Comparison of ENCODE assay signal across 24 mouse cellular contexts in the genomic region with DNA sequence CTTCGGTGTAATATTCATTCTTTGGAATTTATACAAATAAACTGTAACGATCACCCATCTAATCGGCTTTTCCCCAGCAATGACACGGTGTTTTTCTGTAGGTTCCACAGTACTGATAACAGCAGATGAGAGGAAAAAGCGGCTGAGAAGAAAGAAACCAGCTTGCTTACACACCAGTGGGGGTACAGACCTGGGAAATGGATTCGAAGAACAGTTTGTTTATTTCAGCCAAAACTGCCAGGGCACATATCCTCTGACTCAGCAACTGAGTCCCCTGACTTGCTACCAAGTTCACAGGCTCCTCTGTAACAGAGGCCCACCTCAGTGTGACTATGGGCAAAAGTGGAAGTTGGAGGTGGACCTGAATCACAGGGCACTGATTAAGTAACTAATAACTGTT. TPM values are rescaled to one million over a fixed set of nuclear protein-coding genes. Genes with fewer than 3 reads are reported as not detected.
A peak's percentile ranks its signal among the peaks of the same experiment; 100 is the strongest.
DNase-seq lines count a peak whose midpoint lies in the region; ATAC-seq and TF ChIP-seq lines count a peak whose summit lies in the region.
"Had no signal": no experiment of that assay in that cellular context is flagged by ENCODE, and none has a peak within 500 bp of the region (broad histone marks: within the 10 kb centered on the region; RNA-seq: fewer than 3 reads in every experiment).

No protein-coding gene starts in this region.

- intact Hi-C loops in gastrocnemius, adult 2 months (cut with DNase I), result loop anchor here (10.0 kb wide), 1 partner anchor 53 kb away; no protein-coding TSS in a partner anchor

- ATAC-seq in hindbrain, embryonic 15.5 days (ENCODE audit: low FRiP score, low read depth), result no peak
- no peak for ATAC-seq in hindbrain, embryonic 16.5 days
- peak; percentile 52; the same call in 1 of the 2 replicates for ATAC-seq in liver, embryonic 15.5 days (ENCODE audit: insufficient read depth)
- ATAC-seq: forebrain, embryonic 13.5 days; forebrain, postnatal 0 days; inflammation-experienced regulatory T-cells, adult 6 months had no signal

- H3K9ac ChIP-seq in hindbrain, embryonic 15.5 days, result no peak overlapping the region
- H3K9ac ChIP-seq in hindbrain, embryonic 16.5 days (ENCODE audit: low read depth, low read length), result no peak overlapping the region
- H3K9ac ChIP-seq in liver, embryonic 15.5 days, result no peak overlapping the region
- H3K9ac ChIP-seq: forebrain, embryonic 13.5 days; forebrain, postnatal 0 days; heart, embryonic 15.5 days; hindbrain, embryonic 14.5 days had no signal

- peak; percentile 67 for DNase-seq in 416B (ENCODE audit: low read depth)
- DNase-seq in c-Kit-positive CD71-positive TER-119-positive erythroid progenitor cells, embryonic 14.5 days (ENCODE audit: low spot score), result peak; percentile 23
- no peak for DNase-seq in adrenal gland, postnatal 10 days
- no peak for DNase-seq in left cerebral cortex, adult 9 months (ENCODE audit: low spot score in 2 of 2)
- no peak for DNase-seq in gastrocnemius, adult 2 months
- DNase-seq: adrenal gland, adult 8-10 months; cerebellum, adult 11-12 months; cerebellum, adult 9-11 months; cerebellum, postnatal 36 days; forebrain, postnatal 0 days; gastrocnemius, postnatal 36 days; heart, adult 18-20 months; heart, postnatal 14 days had no signal

- no peak overlapping the region for H3K4me2 ChIP-seq in hindbrain, embryonic 15.5 days
- no peak overlapping the region for H3K4me2 ChIP-seq in hindbrain, embryonic 16.5 days (ENCODE audit: low read length)
- H3K4me2 ChIP-seq in liver, embryonic 15.5 days, result peak overlapping the region; percentile 7; the same call in 1 of the 2 replicates
- H3K4me2 ChIP-seq: forebrain, embryonic 13.5 days; heart, embryonic 11.5 days; heart, embryonic 15.5 days; hindbrain, embryonic 14.5 days had no signal

- H3K27me3 ChIP-seq in hindbrain, embryonic 15.5 days, result no peaks in the 10 kb centered on the region
- no peaks in the 10 kb centered on the region for H3K27me3 ChIP-seq in hindbrain, embryonic 16.5 days (replicated peaks; ENCODE audit: control insufficient read depth, insufficient read depth, low read length)
- H3K27me3 ChIP-seq in liver, embryonic 15.5 days, result no peaks in the 10 kb centered on the region
- H3K27me3 ChIP-seq: CH12.LX; forebrain, embryonic 13.5 days; heart, embryonic 15.5 days had no signal

- H3K4me1 ChIP-seq in hindbrain, embryonic 15.5 days (replicated peaks), result no peaks in the 10 kb centered on the region
- no peaks in the 10 kb centered on the region for H3K4me1 ChIP-seq in hindbrain, embryonic 16.5 days (ENCODE audit: control insufficient read depth, insufficient read depth, low read depth, low read length)
- peaks cover 16% of the 10 kb centered on the region for H3K4me1 ChIP-seq in liver, embryonic 15.5 days (replicated peaks)
- H3K4me1 ChIP-seq: embryonic facial prominence, embryonic 10.5 days; forebrain, embryonic 13.5 days; heart, embryonic 15.5 days; hindbrain, embryonic 10.5 days had no signal

- H3K36me3 ChIP-seq in hindbrain, embryonic 15.5 days, result no peaks in the 10 kb centered on the region
- H3K36me3 ChIP-seq in hindbrain, embryonic 16.5 days (ENCODE audit: control insufficient read depth, insufficient read depth, low read length), result peaks cover 2% of the 10 kb centered on the region; the same call in 1 of the 2 replicates
- no peaks in the 10 kb centered on the region for H3K36me3 ChIP-seq in liver, embryonic 15.5 days (replicated peaks)
- H3K36me3 ChIP-seq: heart, embryonic 15.5 days had no signal

- WGBS in hindbrain, embryonic 15.5 days, result 76% methylated on average over 6 of the region's 6 CpGs
- WGBS in hindbrain, embryonic 16.5 days, result 82% methylated on average over 6 of the region's 6 CpGs
- 19% methylated on average over 6 of the region's 6 CpGs for WGBS in liver, embryonic 15.5 days (ENCODE audit: insufficient replicate concordance)

- no peak for TF ChIP-seq CTCF in gastrocnemius, adult 2 months (IDR thresholded peaks at IDR 0.05)

- H3K4me3 ChIP-seq in hindbrain, embryonic 15.5 days, result no peak overlapping the region
- H3K4me3 ChIP-seq in hindbrain, embryonic 16.5 days (ENCODE audit: low read length), result no peak overlapping the region
- no peak overlapping the region for H3K4me3 ChIP-seq in liver, embryonic 15.5 days (replicated peaks)
- H3K4me3 ChIP-seq in gastrocnemius, adult 2 months, result no peak overlapping the region
- H3K4me3 ChIP-seq: embryonic facial prominence, embryonic 10.5 days; forebrain, embryonic 13.5 days; heart, embryonic 15.5 days; hindbrain, embryonic 10.5 days had no signal

- no peaks in the 10 kb centered on the region for H3K9me3 ChIP-seq in hindbrain, embryonic 15.5 days
- H3K9me3 ChIP-seq in hindbrain, embryonic 16.5 days (ENCODE audit: control insufficient read depth, low read length), result no peaks in the 10 kb centered on the region
- no peaks in the 10 kb centered on the region for H3K9me3 ChIP-seq in liver, embryonic 15.5 days (replicated peaks)
- H3K9me3 ChIP-seq: embryonic facial prominence, embryonic 10.5 days; forebrain, embryonic 13.5 days; heart, embryonic 15.5 days; hindbrain, embryonic 10.5 days had no signal

- peak overlapping the region; percentile 25; the same call in 1 of the 2 replicates for H3K27ac ChIP-seq in hindbrain, embryonic 15.5 days (replicated peaks)
- no peak overlapping the region for H3K27ac ChIP-seq in hindbrain, embryonic 16.5 days (ENCODE audit: low read depth, low read length)
- no peak overlapping the region for H3K27ac ChIP-seq in liver, embryonic 15.5 days (replicated peaks)
- H3K27ac ChIP-seq in gastrocnemius, adult 2 months, result no peak overlapping the region
- H3K27ac ChIP-seq: embryonic facial prominence, embryonic 10.5 days; forebrain, embryonic 13.5 days; heart, embryonic 15.5 days; hindbrain, embryonic 10.5 days; hindbrain, embryonic 14.5 days had no signal

RNA-seq across cellular contexts. Expression of a gene that starts 48.4 kb away (rescaled TPM):
- polyA plus RNA-seq in hindbrain, embryonic 15.5 days (2015; fragmentation: Nextera tagmentation; extraction: Ambion mirVana), result 158 and 161 TPM in 2 replicates
- 152 and 179 TPM in 2 replicates for polyA plus RNA-seq in hindbrain, embryonic 16.5 days (2015; fragmentation: Nextera tagmentation; extraction: Ambion mirVana)
- polyA plus RNA-seq in liver, embryonic 15.5 days (2015; fragmentation: Nextera tagmentation; extraction: Ambion mirVana), result 107 and 121 TPM in 2 replicates
- total RNA-seq in adrenal gland, postnatal 10 days (2021), result 10 to 100 TPM; 29.4 to 57.0 TPM
- 1 to 10 TPM; 3.0 to 5.5 TPM for total RNA-seq in gastrocnemius, adult 2 months (2021)

Comparison
In these comparisons a context has a peak if more than half of its experiments do, and no peak if none do; other contexts are left out.
1. DNase-seq: peak in 416B (single experiment) and c-Kit-positive CD71-positive TER-119-positive erythroid progenitor cells, embryonic 14.5 days (single experiment); none in adrenal gland, postnatal 10 days (single experiment), left cerebral cortex, adult 9 months (0 of 2) and gastrocnemius, adult 2 months (single experiment).